Mouse (Mus musculus) G1E (cell line): ENCODE measurements around the gene Serpina5.

ENCODE experiments used
- CTCF ChIP-seq: IDR thresholded peaks from 2 replicates; pipeline ENCODE4 v1.5.1; 2012; ENCODE audit warnings: low read depth, low read length, inconsistent platforms, mixed read lengths
- GATA1 ChIP-seq: IDR thresholded peaks from 2 replicates; pipeline ENCODE4 v1.6.1; 2012; ENCODE audit warnings: borderline replicate concordance, low read length, inconsistent platforms, mixed read lengths
- POLR2AphosphoS5 ChIP-seq: IDR thresholded peaks from 2 replicates; pipeline ENCODE4 v1.6.1; 2012; ENCODE audit warnings: low read depth, low read length, inconsistent platforms; ENCODE audit not compliant: insufficient replicate concordance
- TAL1 ChIP-seq: conservative IDR thresholded peaks from 2 replicates; pipeline ENCODE4 v1.6.1; 2012; ENCODE audit warnings: low read depth, low read length, inconsistent platforms, mixed read lengths

DNA sequence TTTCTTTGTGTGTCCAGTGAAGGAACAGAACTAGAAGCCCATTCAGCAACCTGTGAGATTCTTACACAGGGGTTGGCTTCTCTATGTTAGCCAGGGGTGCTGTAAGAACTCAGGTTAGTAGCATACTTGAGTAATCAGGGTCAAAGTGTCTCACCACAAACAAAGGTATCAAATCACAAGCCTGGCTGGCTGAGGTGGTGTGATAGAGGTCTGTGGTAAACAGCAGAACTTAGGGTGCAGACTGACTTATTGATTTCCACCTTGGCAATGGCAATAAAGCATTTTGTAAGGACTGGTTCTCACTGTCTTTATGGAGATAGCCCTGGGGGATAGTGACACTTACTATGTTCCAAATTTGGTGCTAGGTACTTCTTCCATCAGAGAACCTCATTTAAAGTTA, 4.9 kb downstream of the Serpina5 start:
- TF ChIP-seq CTCF: no peak
- TF ChIP-seq GATA1: no peak
- no peak for TF ChIP-seq POLR2AphosphoS5
- no peak for TF ChIP-seq TAL1
